Mouse (Mus musculus): ENCODE data around the gene Pitpnm3. TPM values are rescaled to one million over a fixed set of nuclear protein-coding genes. Genes with fewer than 3 reads are reported as not detected.
A peak's percentile ranks its signal among the peaks of the same experiment; 100 is the strongest.

Pitpnm3 gene
- total RNA-seq (2014; rRNA removed) (7.8 and 14.0 TPM in 2 replicates), polyA plus RNA-seq (2015; fragmentation: Nextera tagmentation; extraction: Ambion mirVana) (1.9 and 3.2 TPM in 2 replicates)

DNA sequence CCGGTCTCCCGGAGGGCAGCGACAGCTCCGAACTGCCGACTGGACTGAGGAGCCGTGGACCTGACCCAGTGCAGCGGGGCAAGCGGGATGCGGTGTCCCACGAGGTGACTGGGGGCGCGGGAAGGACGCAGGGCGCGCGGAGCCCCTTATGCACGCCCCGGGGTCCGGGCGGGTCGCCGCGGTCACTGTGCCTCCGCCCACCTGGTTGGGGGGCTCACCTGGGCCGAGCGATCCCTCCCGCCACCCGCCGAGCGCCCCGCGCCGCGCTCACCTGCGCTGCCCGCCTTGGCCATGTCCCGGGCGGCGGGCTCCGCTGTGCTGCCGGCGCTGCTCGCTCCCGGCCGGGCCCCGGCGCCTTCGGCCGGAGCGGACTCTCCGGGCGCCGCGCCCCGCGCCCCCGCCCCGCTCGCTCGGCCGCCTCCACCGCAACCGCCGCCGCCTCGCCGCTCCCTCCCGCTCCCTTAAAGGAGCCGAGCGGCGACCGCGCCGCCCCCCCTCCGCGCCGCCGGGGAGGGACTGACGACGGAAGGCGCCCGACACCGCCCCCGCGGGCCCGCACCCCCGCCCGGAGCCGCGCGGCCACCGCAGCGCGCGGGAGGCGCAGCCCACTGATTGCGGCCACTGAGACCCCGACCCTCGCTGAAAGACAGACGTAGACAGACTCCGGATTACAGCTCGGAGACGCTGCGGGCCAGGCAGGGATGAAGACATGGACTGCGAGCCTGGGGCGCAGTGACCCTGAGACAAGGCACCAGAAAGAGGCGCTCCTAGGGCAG, at the start of gene Pitpnm3:
Gene Pitpnm3 (minus strand): TSS at position 396 of the 776 bp plus-strand sequence.
- TF ChIP-seq CTCF (IDR thresholded peaks at IDR 0.05; ENCODE audit: low read depth): no peak
- Histone ChIP-seq H3K27ac (ENCODE audit: low read depth, low read length) (0 out of 2 replicates have a peak within 1 kb of the TSS, but pooled peaks have one; percentile 35), H3K4me2 (ENCODE audit: low read depth) (peak within 1 kb of the TSS; percentile 98), H3K9me3 (ENCODE audit: low read length) (no peaks in the 10 kb centered on the region), H3K4me3 (ENCODE audit: low read depth, low read length) (peak within 1 kb of the TSS; percentile 70), H3K36me3 (ENCODE audit: insufficient read depth) (no peaks in the 10 kb centered on the region), H3K27me3 (ENCODE audit: insufficient read depth, low read length) (peaks cover 15% of the 10 kb centered on the region; the same call in 1 of the 2 replicates), H3K4me1 (ENCODE audit: insufficient read depth) (no peaks in the 10 kb centered on the region), H3K9ac (peak within 1 kb of the TSS; percentile 77)
- 5% methylated on average over 67 of the region's 107 CpGs for WGBS
- DNase-seq (peak; percentile 28), ATAC-seq (peak; percentile 61)

DNA sequence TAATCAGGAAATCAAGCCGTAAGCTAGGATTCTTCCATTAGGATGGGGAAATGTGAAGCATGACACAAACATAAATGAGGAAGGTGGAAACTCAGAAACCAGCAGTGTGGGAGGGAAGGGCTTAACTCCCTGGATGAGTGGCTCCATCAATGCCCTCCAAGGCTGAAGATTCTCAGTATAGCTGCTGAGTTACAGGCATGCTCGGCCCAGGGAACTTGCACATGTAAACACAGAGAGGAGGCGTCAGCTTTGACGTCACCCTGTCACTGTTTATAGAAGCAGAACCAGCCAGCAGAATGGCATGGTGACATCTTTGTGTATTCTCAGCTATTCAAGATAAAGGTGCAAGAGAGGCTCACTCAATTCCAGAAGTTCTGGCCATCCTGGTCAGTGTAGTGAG, 48.7 kb upstream of the Pitpnm3 start:
- no peak overlapping the region for H3K4me3 ChIP-seq (ENCODE audit: low read depth, low read length)
- H3K9me3 ChIP-seq (ENCODE audit: low read length): no peaks in the 10 kb centered on the region
- H3K36me3 ChIP-seq (ENCODE audit: insufficient read depth): peaks cover 14% of the 10 kb centered on the region
- H3K27ac ChIP-seq (ENCODE audit: low read depth, low read length): no peak overlapping the region
- H3K9ac ChIP-seq: no peak overlapping the region
- H3K27me3 ChIP-seq (ENCODE audit: insufficient read depth, low read length): no peaks in the 10 kb centered on the region
- no peaks in the 10 kb centered on the region for H3K4me1 ChIP-seq (ENCODE audit: insufficient read depth)
- no peak for TF ChIP-seq CTCF (IDR thresholded peaks at IDR 0.05; ENCODE audit: low read depth)
- no peak for ATAC-seq
- 80% methylated on average over 4 of the region's 4 CpGs for WGBS
- DNase-seq: no peak
- H3K4me2 ChIP-seq (ENCODE audit: low read depth): no peak overlapping the region

DNA sequence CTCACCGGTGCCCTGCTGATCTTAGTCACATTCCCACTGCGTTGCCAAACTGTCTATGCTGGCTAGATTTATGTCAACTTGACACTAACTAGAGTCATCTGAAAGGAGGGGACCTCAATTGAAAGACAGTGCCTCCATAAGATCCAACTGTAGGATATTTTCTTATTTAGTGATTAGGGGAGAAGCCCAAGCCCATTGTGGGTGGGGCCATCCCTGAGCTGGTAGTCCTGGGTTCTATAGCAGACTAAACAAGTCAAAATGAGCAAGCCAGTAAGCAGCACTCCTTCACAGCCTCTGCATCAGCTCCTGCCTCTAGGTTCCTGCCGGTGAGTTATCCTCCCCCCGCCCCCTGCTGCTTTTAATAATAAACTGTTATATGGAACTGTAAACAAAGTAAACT, 45.6 kb upstream of the Pitpnm3 start:
- H3K9ac ChIP-seq: no peak overlapping the region
- no peaks in the 10 kb centered on the region for H3K4me1 ChIP-seq (ENCODE audit: insufficient read depth)
- peaks cover 31% of the 10 kb centered on the region for H3K36me3 ChIP-seq (ENCODE audit: insufficient read depth)
- 95% methylated on average over 4 of the region's 4 CpGs for WGBS
- ATAC-seq: no peak
- DNase-seq: no peak
- H3K4me3 ChIP-seq (ENCODE audit: low read depth, low read length): no peak overlapping the region
- TF ChIP-seq CTCF (IDR thresholded peaks at IDR 0.05; ENCODE audit: low read depth): no peak
- H3K27ac ChIP-seq (ENCODE audit: low read depth, low read length): no peak overlapping the region
- no peaks in the 10 kb centered on the region for H3K27me3 ChIP-seq (ENCODE audit: insufficient read depth, low read length)
- H3K9me3 ChIP-seq (ENCODE audit: low read length): no peaks in the 10 kb centered on the region
- H3K4me2 ChIP-seq (ENCODE audit: low read depth): no peak overlapping the region

DNA sequence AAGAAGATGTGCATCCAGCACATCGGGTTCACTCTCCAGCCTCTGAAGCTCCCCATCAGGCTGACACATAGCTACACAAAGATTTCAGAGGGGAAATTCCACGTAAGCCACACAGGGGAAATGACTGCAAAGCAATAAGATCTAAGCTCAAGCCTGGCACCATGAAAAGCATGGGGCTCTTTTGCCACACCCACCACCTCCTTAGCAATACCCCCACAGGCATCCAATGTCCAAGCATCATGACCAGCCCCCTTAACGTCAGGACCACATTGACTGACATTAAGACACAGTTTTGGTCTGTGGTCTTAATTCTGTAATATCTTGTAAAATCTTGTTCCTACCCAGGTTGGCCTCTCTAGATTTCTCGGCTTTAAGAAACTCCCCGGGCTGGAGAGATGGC, 45.0 kb upstream of the Pitpnm3 start:
- no peak for ATAC-seq
- Histone ChIP-seq H3K4me3 (ENCODE audit: low read depth, low read length) (no peak overlapping the region), H3K27ac (ENCODE audit: low read depth, low read length) (no peak overlapping the region), H3K4me1 (ENCODE audit: insufficient read depth) (no peaks in the 10 kb centered on the region), H3K9me3 (ENCODE audit: low read length) (no peaks in the 10 kb centered on the region), H3K9ac (no peak overlapping the region), H3K27me3 (ENCODE audit: insufficient read depth, low read length) (no peaks in the 10 kb centered on the region), H3K4me2 (ENCODE audit: low read depth) (no peak overlapping the region), H3K36me3 (ENCODE audit: insufficient read depth) (peaks cover 37% of the 10 kb centered on the region)
- DNase-seq: no peak
- 89% methylated on average over 5 of the region's 5 CpGs for WGBS
- no peak for TF ChIP-seq CTCF (IDR thresholded peaks at IDR 0.05; ENCODE audit: low read depth)

DNA sequence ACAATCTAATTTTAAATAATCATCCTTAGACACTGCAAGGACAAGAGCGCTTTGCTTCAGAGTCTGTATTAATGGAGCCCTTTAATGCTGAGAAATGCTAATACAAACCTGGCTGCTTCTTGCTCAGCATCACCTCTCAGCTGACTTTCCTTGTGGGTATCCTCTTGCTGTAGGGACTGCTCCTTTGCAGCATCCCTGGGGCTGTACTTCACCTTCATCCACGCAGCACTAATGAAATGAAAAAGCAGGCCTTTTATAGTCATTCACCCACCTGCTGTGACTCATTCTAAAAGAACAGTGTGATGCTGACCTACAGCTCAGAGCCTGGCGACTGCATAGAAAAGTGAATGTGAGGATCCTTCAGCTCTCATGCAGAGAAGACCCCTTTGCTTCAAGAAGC, 41.0 kb upstream of the Pitpnm3 start:
- TF ChIP-seq CTCF (IDR thresholded peaks at IDR 0.05; ENCODE audit: low read depth): no peak
- WGBS: 22% methylated on average over 3 of the region's 3 CpGs
- Histone ChIP-seq H3K4me2 (ENCODE audit: low read depth) (no peak overlapping the region), H3K9me3 (ENCODE audit: low read length) (no peaks in the 10 kb centered on the region), H3K36me3 (ENCODE audit: insufficient read depth) (peaks cover 63% of the 10 kb centered on the region), H3K27ac (ENCODE audit: low read depth, low read length) (no peak overlapping the region), H3K4me3 (ENCODE audit: low read depth, low read length) (no peak overlapping the region), H3K9ac (no peak overlapping the region), H3K27me3 (ENCODE audit: insufficient read depth, low read length) (no peaks in the 10 kb centered on the region), H3K4me1 (ENCODE audit: insufficient read depth) (no peaks in the 10 kb centered on the region)
- ATAC-seq (no peak), DNase-seq (no peak)

DNA sequence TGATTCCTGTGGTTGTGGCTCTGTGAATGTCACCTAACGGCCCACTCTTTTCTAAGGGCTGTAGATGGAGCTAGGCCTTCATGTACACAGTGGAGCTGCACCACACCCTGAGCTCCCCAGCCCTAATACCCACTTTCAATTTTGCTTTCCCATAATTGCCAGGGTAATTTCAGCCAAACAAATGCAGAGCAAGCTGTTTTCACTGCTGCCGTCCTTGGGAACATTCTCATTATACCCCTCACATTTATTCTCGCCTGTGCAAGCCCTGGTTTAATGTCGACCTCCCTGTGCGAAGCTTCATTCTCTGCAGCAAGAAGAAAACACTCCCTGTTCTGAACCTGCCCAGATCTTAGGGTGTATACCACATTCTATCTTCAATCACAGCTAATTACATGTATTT, 40.4 kb upstream of the Pitpnm3 start:
- Histone ChIP-seq H3K27ac (ENCODE audit: low read depth, low read length) (no peak overlapping the region), H3K4me1 (ENCODE audit: insufficient read depth) (no peaks in the 10 kb centered on the region), H3K36me3 (ENCODE audit: insufficient read depth) (peaks cover 57% of the 10 kb centered on the region), H3K9me3 (ENCODE audit: low read length) (no peaks in the 10 kb centered on the region), H3K9ac (no peak overlapping the region), H3K4me2 (ENCODE audit: low read depth) (no peak overlapping the region), H3K4me3 (ENCODE audit: low read depth, low read length) (no peak overlapping the region), H3K27me3 (ENCODE audit: insufficient read depth, low read length) (no peaks in the 10 kb centered on the region)
- DNase-seq: peak; percentile 23
- ATAC-seq: peak; percentile 23; the same call in 1 of the 2 replicates
- 44% methylated on average over 5 of the region's 5 CpGs for WGBS
- no peak for TF ChIP-seq CTCF (IDR thresholded peaks at IDR 0.05; ENCODE audit: low read depth)

DNA sequence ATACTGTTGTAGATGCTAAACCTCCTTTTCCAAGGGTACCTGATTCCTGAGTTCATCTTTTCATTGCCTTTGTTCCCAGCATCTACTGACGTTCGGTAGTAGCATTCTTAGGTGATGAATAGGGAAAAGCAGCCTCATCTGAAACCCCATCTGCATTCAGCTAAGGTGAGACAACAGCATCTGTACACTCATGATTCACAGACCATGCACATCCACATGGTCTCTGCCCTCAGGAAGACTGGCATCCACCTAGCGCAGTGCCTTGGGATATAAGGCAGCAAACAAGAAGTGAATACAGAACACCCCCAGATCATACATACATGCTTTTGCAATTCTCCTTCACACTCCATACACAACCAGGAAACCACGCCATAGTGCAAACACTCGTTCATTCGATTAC, 39.1 kb upstream of the Pitpnm3 start:
- DNase-seq (no peak), ATAC-seq (no peak)
- Histone ChIP-seq H3K9ac (no peak overlapping the region), H3K9me3 (ENCODE audit: low read length) (no peaks in the 10 kb centered on the region), H3K4me1 (ENCODE audit: insufficient read depth) (no peaks in the 10 kb centered on the region), H3K36me3 (ENCODE audit: insufficient read depth) (peaks cover 66% of the 10 kb centered on the region), H3K27ac (ENCODE audit: low read depth, low read length) (no peak overlapping the region), H3K27me3 (ENCODE audit: insufficient read depth, low read length) (no peaks in the 10 kb centered on the region), H3K4me3 (ENCODE audit: low read depth, low read length) (no peak overlapping the region), H3K4me2 (ENCODE audit: low read depth) (no peak overlapping the region)
- 94% methylated on average over 6 of the region's 6 CpGs for WGBS
- no peak for TF ChIP-seq CTCF (IDR thresholded peaks at IDR 0.05; ENCODE audit: low read depth)
